Mouse (Mus musculus): ENCODE measurements around the gene Stk19. TPM values are rescaled to one million over a fixed set of nuclear protein-coding genes. Genes with fewer than 3 reads are reported as not detected.

Stk19 gene
- total and polyA plus RNA-seq, 2 experiments: 7.9 to 19.8 TPM

DNA sequence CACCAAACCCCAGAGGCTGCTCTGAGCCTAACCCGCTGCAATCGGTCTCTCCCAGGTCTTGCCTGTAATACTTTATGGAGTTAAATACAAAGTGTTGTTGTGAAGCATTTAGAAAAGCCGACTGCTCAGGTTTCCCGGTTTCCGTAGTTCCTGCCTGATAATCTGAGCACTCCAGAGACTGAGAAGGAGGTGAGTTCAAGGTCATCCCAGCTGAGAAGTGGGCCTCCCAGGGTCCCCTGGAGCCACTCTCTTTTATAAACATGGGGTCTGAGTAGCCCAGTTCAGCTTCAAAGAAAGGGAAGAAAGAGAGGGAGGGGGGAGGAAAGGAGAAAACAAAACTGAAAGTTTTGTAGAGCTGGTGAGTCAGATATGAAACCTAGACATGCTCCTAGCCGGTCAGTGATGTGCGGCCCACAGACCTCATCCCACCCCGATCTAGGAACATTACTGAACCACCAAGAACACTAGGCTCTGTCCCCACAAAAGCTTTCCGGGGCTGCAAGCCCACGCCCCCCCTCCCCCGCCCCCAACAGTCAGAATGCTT lies 42.7 kb upstream of the Stk19 start, which contains the start of gene Zbtb12:
Gene Zbtb12, plus strand, starts transcription at position 148 of the 544 bp plus-strand sequence.
- peak within 1 kb of the TSS; percentile 14; the same call in 1 of the 2 replicates for H3K4me3 ChIP-seq (ENCODE audit: insufficient read depth, low read depth, low read length)

DNA sequence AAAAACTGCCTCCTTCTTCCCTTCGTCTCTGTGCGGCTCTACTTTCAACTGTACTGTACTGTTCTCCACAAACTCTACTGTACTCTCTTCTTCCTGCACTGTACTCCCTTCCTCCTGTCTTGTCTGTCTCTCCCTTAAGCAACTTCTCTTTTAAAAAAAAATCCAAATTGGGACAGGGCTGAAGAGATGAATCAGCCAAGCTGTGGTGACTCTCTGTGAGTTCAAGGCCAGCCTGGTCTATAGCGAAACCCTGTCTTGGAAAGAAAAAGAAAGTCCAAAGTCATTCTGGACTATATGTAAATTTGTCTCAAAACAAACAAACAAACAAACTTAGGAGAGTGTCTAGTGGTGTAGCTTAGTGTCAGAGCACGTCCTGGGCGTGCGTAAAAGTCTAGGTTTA lies 37.6 kb upstream of the Stk19 start:
- Histone ChIP-seq H3K9ac (ENCODE audit: low read depth, low read length) (no peak overlapping the region), H3K27ac (replicated peaks; ENCODE audit: insufficient read depth, low read depth, low read length) (no peak overlapping the region), H3K79me2 (ENCODE audit: control insufficient read depth, insufficient read depth, low read length) (no peaks in the 10 kb centered on the region), H3K27me3 (ENCODE audit: control insufficient read depth, insufficient read depth, low read length) (no peaks in the 10 kb centered on the region), H3K36me3 (ENCODE audit: control insufficient read depth, insufficient read depth, low read length) (peaks cover 43% of the 10 kb centered on the region), H3K4me3 (ENCODE audit: insufficient read depth, low read depth, low read length) (no peak overlapping the region), H3K4me1 (ENCODE audit: control insufficient read depth, insufficient read depth, low read length) (peaks cover 2% of the 10 kb centered on the region; the same call in 1 of the 2 replicates)
- TF ChIP-seq POLR2A (IDR thresholded peaks at IDR 0.05; ENCODE audit: extremely low read depth, insufficient read depth, low read length) (no peak), CTCF (IDR thresholded peaks at IDR 0.05; ENCODE audit: low read depth, low read length) (no peak)
- no peak for DNase-seq (ENCODE audit: extremely low read depth, low read depth, low spot score)
- WGBS: 87% methylated on average over 6 of the region's 6 CpGs

More for the DNA sequence above, 42.7 kb upstream of the Stk19 start, which contains the start of gene Zbtb12:
- TF ChIP-seq POLR2A (IDR thresholded peaks at IDR 0.05; ENCODE audit: extremely low read depth, insufficient read depth, low read length): no peak
- peaks cover 14% of the 10 kb centered on the region for H3K36me3 ChIP-seq (ENCODE audit: control insufficient read depth, insufficient read depth, low read length)
- no peaks in the 10 kb centered on the region; the same call in 1 of the 2 replicates for H3K79me2 ChIP-seq (ENCODE audit: control insufficient read depth, insufficient read depth, low read length)
- peak within 1 kb of the TSS; percentile 48; the same call in 1 of the 2 replicates for H3K9ac ChIP-seq (ENCODE audit: low read depth, low read length)
- no peak for DNase-seq (ENCODE audit: extremely low read depth, low read depth, low spot score)
- H3K27ac ChIP-seq (replicated peaks; ENCODE audit: insufficient read depth, low read depth, low read length): no peak within 1 kb of the TSS
- 70% methylated on average over 11 of the region's 11 CpGs for WGBS
- peaks cover 11% of the 10 kb centered on the region for H3K4me1 ChIP-seq (ENCODE audit: control insufficient read depth, insufficient read depth, low read length)
- no peaks in the 10 kb centered on the region for H3K27me3 ChIP-seq (ENCODE audit: control insufficient read depth, insufficient read depth, low read length)

DNA sequence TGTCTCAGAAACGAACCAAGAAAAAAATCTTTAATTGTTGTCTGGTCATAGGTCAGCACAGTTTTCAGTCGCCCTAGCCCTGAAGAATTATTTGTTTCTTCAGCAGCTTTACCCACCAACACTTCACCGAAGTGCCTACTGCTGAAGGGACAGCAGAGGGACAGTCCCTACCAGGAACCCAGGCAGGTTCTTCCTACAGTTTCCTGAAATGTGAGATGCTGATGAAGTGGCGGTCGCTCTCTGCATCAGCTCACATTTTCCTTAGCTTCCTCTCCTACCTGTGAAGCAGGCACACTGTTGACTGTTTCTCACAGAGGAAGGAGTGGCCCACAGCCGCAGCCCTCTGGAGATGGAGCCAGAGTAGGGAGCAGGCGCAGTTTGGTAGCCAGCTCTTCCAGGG lies 29.2 kb upstream of the Stk19 start:
- TF ChIP-seq CTCF (IDR thresholded peaks at IDR 0.05; ENCODE audit: low read depth, low read length) (no peak), POLR2A (IDR thresholded peaks at IDR 0.05; ENCODE audit: extremely low read depth, insufficient read depth, low read length) (no peak)
- Histone ChIP-seq H3K4me1 (ENCODE audit: control insufficient read depth, insufficient read depth, low read length) (peaks cover 17% of the 10 kb centered on the region), H3K36me3 (ENCODE audit: control insufficient read depth, insufficient read depth, low read length) (peaks cover 41% of the 10 kb centered on the region), H3K9ac (ENCODE audit: low read depth, low read length) (no peak overlapping the region), H3K27ac (replicated peaks; ENCODE audit: insufficient read depth, low read depth, low read length) (no peak overlapping the region), H3K27me3 (ENCODE audit: control insufficient read depth, insufficient read depth, low read length) (no peaks in the 10 kb centered on the region), H3K4me3 (ENCODE audit: insufficient read depth, low read depth, low read length) (no peak overlapping the region), H3K79me2 (ENCODE audit: control insufficient read depth, insufficient read depth, low read length) (peaks cover 4% of the 10 kb centered on the region; the same call in 1 of the 2 replicates)
- DNase-seq (ENCODE audit: extremely low read depth, low read depth, low spot score): no peak
- 63% methylated on average over 7 of the region's 7 CpGs for WGBS

DNA sequence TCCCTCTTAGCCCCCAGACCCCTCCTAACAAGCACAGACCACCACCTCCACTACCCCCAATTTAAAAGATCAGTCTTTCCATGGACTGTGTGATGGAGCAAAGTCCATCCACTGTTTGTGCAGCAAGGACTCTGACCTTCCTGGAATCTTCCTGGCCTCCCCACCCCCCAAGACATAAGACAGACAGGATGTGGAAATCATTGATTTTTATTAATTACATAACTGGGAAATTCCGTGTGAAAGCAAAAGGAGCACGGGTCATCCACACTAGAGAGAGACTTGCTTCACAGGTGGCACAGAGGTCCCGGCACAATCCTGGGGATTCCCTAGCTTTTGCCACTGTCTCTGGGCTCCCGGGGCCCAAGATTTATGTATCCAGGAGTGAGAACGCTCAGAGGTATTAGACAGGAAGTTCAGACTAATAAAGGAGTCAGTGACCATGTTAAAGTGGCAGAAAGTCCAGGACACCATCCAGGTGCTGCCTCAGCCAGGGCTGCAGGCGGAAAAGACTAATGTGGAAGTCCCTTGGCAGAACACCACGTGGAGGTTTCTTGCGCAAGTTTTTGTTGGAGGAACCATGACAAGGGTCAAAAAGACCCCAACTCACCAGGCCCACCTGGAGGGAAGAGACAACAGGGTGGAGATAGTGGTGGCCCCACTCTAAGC lies 25.8 kb upstream of the Stk19 start, which contains the start of gene Cfb:
Gene Cfb, minus strand, starts transcription at position 103 of the 666 bp plus-strand sequence.
- 8% methylated on average over 8 of the region's 8 CpGs for WGBS
- TF ChIP-seq CTCF (IDR thresholded peaks at IDR 0.05; ENCODE audit: low read depth, low read length) (no peak), POLR2A (IDR thresholded peaks at IDR 0.05; ENCODE audit: extremely low read depth, insufficient read depth, low read length) (no peak)
- DNase-seq (ENCODE audit: extremely low read depth, low read depth, low spot score): peak; percentile 97
- H3K4me3 ChIP-seq (ENCODE audit: insufficient read depth, low read depth, low read length): peak within 1 kb of the TSS; percentile 76
- H3K36me3 ChIP-seq (ENCODE audit: control insufficient read depth, insufficient read depth, low read length): peaks cover 44% of the 10 kb centered on the region
- peak within 1 kb of the TSS; percentile 99 for H3K27ac ChIP-seq (replicated peaks; ENCODE audit: insufficient read depth, low read depth, low read length)
- H3K27me3 ChIP-seq (ENCODE audit: control insufficient read depth, insufficient read depth, low read length): no peaks in the 10 kb centered on the region
- peaks cover 4% of the 10 kb centered on the region; the same call in 1 of the 2 replicates for H3K79me2 ChIP-seq (ENCODE audit: control insufficient read depth, insufficient read depth, low read length)
- peak within 1 kb of the TSS; percentile 80 for H3K9ac ChIP-seq (ENCODE audit: low read depth, low read length)
- peaks cover 41% of the 10 kb centered on the region for H3K4me1 ChIP-seq (ENCODE audit: control insufficient read depth, insufficient read depth, low read length)

DNA sequence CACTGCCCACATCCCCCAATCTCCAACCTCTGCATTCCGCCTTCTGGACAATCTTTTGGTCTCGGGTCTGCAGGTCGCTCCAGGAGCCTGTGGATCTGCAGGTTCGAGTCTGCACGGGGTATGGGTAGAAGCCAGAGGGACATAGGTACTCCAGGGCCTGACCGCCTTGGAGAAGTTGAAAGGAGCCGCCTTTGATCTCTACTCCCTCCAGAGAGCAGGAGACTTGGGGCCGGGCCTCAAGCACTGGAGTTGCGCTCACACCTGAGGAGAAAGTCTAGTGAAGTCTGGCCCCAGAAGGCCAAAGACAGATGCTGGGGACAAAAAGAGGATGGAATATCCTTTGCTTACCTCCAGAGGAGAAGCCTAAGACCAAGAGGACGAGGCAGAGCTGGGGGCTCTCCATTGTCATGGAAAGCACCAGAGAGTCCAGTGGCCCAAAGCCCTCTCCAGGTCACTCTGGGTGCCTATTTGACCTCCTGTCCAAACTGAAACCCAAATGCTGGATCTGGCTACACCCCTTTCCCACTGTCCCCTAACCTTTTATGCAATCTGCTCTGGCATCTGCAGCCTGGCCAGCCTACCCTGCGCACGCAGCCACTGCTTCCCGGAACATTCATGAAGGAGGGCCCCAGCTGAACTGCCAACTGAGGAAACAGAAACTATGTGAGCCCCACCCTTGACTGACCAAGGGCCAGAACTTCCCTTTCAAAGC lies 25.1 kb upstream of the Stk19 start:
- Histone ChIP-seq H3K9ac (ENCODE audit: low read depth, low read length) (peak overlapping the region; percentile 80), H3K79me2 (ENCODE audit: control insufficient read depth, insufficient read depth, low read length) (peaks cover 4% of the 10 kb centered on the region; the same call in 1 of the 2 replicates), H3K4me3 (ENCODE audit: insufficient read depth, low read depth, low read length) (peak overlapping the region; percentile 76), H3K36me3 (ENCODE audit: control insufficient read depth, insufficient read depth, low read length) (peaks cover 49% of the 10 kb centered on the region), H3K4me1 (ENCODE audit: control insufficient read depth, insufficient read depth, low read length) (peaks cover 47% of the 10 kb centered on the region), H3K27me3 (ENCODE audit: control insufficient read depth, insufficient read depth, low read length) (no peaks in the 10 kb centered on the region), H3K27ac (replicated peaks; ENCODE audit: insufficient read depth, low read depth, low read length) (peak overlapping the region; percentile 99)
- 22% methylated on average over 13 of the region's 13 CpGs for WGBS
- TF ChIP-seq POLR2A (IDR thresholded peaks at IDR 0.05; ENCODE audit: extremely low read depth, insufficient read depth, low read length) (peak; percentile 60; the same call in 1 of the 2 replicates), CTCF (IDR thresholded peaks at IDR 0.05; ENCODE audit: low read depth, low read length) (no peak)
- DNase-seq (ENCODE audit: extremely low read depth, low read depth, low spot score): peak; percentile 98

Measured in liver, adult 2 months (tissue).